Mouse (Mus musculus) cerebellum, adult 9-10 months (tissue): ENCODE results near the gene Fbxl19.
"Not testable (repeated sequence)": the region's sequence is repeated elsewhere in the genome, so short reads cannot be mapped to it uniquely, and the experiment has no call there.

Experiments used
- DNase-seq: peaks from one replicate; pipeline ENCODE4 v3.0.0; 2022

Gene Fbxl19

DNA sequence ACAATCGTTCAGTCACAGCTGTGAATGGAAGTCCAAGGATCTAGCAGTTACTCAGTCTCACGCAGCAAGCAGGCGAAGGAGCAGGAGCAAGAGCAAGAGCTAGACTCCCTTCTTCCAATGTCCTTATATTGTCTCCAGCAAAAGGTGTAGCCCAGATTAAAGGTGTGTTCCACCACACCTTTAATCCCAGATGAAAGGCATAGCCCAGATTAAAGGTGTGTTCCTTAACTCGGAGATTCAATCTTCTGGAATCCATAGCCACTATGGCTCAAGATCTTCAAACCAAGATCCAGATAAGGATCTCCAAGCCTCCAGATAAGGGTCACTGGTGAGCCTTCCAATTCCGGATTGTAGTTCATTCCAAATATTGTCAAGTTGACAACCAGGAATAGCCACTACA lies 12.3 kb upstream of the Fbxl19 start, which contains the start of gene Ctf2:
Gene Ctf2 (minus strand): TSS at position 101 of the 400 bp plus-strand sequence.
- DNase-seq, result not testable (repeated sequence)

DNA sequence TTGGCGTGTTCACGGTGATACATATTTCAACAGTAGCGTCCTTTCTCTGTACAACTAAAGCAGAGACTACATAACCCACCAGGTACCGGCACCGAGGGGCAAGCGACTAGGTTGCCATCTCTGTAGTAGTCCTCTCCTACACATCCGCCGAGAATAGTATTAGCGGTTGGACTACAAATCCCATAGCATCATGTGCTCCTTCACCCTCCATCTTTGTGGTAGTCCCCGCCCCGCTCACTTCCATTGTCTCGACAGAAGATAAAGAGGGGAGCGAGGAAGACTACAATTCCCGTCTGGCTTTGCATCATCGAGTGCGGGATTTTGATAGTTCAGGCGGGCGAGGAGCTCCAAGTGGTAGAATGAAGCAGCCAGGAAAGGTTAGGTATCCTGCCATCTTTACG lies 908 bp downstream of the Fbxl19 start:
- peak; percentile 98 for DNase-seq

DNA sequence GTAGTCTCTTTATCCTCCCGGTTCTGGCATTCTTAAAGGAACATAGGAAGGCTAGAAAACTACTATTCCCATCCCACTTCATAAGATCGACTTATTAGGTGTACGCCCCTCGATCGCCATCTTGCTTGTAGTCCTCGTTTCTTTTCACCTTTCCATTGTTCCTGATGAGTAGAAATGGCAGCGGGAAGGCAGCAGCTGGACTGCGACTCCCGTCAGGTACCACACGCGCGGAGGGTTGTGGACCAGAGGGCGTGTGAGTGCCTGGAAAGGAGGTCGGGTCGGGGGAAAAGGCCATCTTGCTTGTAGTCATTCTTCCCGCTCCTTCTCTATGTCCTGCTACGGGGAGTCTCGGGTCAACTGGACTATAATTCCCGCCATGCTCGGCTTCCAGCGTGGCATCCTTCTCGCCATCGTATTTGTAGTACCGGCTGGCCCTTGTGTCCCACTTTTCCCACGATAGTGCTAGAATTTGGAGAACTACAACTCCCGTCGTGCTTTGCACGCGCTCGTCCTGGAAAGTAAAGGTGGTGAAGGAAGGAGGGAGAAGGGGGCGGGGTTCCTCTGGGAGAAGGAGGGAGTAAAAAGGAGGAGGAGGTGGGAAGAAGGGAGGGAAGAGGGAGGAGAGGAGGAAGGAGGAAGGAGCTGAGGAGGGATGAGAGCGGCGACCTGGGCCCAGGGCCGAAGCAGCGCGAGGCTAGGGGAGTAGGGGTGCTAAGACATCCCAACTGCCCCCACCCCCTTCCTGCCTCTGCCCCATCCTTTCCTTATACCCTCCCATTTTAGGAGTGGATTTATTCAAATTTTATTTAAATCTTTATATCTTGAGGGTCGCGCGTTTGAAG lies 1.5 kb downstream of the Fbxl19 start:
- DNase-seq, result peak; percentile 99

DNA sequence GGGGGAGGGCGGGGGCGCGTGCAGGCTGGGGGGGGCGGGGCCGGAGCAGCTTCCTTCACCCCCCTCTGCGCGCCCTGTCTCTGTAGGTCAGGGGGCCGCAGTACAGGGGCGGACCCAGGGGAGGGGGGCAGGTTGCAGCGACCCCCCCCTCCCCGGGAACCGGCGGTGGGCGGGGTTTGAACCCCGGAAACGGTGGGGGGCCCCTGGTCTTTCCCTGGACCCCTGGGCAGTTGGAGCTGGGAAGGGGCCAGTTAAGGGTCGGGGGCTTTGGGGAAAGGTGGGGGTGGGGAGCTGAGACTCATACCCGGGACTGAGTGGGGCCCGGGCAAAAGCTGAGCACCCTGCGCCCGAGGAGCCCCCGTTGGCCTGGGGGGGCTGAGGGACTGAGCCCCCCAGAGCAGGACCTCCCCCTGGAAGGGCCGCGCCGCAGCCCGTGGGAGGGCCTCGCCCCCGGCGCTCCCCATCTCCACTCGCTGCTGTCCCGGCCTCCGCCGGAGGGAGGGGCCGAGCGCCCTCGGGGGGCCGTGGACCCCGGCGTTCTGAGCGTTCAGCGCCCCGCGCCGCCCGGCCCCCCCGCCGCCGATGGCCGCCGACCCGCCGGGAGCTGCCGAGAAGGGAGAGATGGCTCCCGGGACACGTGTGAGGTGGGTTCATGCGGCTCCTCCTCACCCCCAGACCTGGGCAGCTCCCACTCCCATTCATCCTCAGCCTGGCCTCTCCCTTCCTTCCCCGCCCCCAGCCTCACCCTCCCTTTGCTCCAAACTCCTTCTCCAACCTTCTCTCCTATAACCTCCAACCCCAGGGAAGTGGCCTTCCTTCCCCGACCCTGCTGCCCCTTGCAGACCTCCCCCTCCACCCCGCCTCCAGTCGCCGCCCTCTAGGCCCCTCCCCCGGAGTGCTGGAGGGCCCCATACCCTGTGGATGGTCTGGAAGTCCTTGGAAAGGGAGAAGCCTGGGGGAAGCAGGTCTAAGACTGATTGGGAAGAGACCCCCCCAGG lies 2.5 kb downstream of the Fbxl19 start:
- peak; percentile 81 for DNase-seq

DNA sequence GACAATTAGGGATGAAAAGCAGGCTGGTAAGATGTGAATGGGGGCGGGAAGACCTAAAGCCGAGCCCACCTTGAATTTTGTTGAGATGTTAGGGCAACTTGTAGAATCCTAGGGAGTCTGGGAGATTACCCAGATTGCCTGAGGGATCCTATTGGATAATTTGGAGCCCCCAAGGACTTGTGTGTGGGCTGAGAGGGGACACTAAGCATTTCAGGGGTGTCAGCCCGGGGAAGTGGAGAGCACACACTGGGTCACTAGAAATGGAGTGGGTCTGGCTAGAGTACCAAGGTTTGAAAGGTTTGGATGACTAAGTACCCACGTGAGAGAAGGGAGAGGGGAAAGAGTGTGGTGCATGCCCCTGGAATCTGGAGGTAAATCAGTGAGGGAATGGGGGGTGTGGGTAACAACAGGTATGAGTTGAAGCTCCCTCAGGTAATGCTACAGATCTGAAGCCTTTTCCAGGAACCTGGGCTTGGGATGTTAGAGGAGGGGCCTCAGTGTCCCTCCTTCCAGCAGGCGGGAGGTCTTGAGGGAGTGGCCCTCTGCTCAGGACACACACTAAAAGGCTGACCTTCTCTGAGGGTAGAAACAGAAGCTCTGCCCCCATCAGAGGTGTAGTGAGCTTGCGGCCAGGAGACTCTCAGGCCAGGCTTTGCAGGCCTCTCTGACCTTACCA lies 3.4 kb downstream of the Fbxl19 start:
- DNase-seq, result peak; percentile 76

DNA sequence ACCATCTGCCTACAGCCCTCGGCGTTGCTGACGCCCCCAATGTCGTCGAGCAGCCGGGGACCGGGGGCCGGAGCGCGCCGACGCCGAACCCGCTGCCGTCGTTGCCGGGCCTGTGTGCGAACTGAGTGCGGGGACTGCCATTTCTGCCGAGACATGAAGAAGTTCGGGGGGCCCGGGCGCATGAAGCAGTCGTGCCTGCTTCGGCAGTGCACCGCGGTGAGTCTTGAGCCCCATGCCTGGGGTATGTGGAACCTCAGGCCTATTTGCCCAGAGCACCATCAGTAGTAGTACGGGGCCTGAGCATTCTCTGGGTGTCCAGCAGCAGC lies 3.9 kb downstream of the Fbxl19 start:
- peak; percentile 56 for DNase-seq

DNA sequence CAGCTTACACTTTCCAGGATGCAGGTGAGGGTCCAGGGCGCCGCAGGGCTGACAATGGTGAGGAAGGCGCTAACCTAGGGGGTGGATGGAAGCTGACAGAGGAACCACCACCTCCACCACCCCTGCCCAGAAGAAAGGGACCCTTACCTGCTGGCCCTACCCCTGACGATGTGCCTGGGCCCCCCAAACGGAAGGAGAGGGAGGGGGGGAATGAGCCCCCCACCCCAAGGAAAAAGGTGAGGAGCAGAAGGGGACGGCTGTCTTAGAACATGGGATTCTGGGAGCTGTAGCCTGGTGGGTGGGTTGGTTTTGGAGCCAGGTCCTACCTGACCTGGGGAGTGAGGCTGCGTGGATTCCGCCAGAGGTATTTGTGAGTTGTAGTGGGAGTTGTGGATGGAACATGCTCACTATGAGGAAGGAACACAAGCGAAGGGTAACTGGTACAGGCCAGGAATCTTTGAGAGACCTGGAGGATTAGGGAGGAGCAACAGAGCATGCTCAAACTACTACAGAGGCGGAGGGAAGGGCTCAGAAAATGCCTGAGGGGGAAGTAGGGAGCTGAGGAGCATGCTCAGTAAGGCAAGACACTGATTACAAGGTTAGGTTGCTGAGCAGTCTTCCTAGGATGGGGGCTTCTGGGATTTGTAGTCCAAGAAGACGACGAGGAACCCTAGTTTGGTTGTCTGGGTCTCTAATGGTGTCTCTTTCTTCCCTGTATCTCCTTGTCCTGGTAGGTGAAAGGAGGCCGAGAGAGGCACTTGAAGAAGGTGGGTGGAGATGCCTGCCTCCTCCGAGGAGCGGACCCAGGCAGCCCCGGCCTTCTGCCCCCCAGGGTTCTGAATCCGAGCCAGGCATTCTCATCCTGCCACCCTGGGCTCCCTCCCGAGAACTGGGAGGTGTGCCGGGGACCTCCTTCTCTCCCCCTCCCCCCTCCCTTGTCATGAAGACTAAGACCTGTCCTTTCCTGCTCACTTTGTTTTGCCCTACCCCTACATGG lies 6.1 kb downstream of the Fbxl19 start:
- DNase-seq, result peak; percentile 75

DNA sequence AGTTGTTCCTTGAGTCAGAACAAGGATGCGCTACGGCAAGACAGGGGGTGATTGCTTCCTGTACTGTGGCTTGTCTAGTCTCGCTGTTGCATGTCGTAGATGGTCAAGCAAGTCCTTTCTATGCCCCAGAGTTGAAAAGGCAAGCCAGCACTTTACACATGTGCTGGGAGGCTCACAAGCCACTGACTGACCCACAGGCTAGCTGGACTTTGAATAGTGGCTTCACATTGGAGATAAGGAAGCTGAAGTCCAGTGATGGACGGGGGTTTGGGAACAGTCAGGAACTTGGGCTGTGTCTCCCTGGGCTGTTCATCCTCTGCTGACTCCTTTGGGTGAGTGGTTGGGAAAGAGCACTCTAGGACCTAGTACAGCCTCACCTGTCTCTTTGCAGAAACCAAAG lies 7.3 kb downstream of the Fbxl19 start:
- DNase-seq, result no peak

DNA sequence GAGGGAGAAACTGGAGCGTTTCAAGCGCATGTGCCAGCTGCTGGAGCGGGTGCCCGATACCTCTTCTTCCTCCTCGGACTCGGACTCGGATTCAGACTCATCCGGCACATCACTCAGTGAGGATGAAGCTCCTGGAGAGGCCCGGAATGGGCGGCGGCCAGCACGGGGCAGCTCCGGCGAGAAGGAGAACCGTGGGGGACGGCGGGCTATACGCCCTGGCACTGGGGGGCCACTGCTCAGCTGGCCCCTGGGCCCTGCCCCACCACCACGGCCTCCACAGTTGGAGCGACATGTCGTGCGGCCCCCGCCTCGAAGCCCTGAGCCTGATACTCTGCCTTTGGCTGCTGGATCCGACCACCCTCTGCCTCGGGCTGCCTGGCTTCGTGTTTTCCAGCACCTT lies 7.7 kb downstream of the Fbxl19 start:
- DNase-seq, result no peak

DNA sequence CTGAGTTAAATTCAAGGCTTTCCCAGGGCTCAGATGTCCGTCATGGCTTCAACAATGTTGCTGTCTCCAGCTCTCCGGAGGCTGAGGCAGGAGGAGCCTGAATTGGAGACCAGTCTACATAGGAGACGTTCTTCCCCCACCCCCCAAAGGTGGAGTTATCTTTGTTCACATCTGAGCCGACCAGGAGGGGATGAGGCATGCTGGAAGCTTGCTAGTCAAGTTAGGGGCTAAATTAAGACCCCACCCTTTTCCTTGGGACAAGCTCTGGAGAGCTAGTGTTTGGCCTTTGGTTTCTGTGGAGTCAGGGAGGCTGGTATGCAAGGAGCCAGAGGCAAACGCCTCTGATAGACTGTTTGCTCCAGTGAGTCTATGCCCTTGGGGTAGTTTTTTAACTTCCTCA lies 8.8 kb downstream of the Fbxl19 start:
- DNase-seq, result no peak

DNA sequence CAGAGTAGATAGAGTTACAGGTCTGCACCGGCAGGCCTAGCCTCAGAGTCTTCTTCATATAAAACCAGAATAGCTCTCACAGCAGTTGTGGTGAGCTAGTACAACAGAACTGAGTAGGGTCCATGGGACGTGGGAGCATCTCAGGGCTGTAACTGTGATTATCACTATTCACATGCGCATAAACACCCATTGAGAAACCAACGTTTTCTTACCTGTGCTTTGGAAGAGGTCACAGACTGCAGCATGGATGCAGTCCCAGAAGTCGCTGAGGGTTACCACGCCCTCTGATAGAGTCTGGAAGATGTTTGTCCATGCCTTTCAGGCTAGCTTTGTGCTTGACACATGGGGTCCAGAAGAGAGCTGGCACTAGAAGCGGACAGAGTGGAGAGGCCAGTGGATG lies 9.4 kb downstream of the Fbxl19 start:
- DNase-seq, result no peak

DNA sequence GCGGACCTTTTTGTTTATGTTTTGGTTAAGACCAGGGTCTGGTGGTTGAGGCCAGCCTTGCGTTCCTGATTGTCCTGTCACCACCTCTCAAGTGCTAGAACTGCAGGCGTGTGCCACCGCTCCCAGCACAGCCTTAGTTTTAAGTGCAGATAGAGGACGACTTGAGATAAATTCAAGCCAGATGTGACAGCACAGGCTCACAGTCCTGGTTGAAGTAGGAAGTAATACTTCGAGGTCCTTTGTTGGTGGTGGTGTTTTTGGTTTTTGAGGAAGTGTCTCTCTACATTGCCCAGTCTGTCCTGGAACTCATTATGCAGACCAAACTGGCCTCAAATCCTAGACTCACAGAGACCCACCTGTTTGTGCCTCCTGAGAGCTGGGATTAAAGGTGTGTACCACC lies 15.4 kb downstream of the Fbxl19 start:
- DNase-seq, result no peak

DNA sequence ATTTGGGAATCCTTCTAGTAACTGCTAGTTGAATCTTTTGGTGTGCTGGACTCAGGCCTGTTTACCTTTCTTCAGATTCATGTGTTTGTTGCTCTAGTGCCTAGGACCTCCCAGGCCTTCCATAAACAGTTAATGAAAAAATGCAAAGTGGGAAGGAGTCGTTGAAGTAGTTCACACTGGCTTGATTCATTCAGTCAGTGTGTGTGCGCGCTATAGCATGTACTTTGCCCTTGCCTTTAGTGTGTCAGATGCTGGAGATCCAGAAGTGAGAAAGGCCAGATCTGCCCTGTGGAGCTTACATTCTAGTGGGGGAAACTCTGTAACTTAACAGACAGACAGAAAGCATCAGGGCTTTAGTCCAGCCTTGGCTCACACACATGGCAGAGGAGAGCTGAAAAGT lies 16.1 kb downstream of the Fbxl19 start:
- DNase-seq, result no peak

DNA sequence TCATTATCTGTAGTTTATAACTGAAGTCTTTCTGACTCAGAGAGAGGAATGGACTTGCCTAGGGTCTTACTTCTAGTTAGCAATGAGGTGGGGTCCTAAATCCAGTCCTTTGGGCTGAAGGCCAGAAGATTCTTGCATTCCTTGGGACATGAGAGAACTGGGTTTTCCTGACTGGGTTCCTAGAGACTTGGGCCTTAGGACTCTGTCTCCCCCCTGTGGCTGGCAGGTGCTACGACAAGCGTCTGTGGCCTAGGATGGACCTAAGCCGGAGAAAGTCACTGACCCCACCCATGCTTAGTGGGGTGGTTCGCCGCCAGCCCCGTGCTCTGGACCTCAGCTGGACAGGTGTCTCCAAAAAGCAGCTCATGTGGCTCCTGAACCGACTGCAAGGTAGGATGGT lies 16.7 kb downstream of the Fbxl19 start:
- DNase-seq, result peak; percentile 80

DNA sequence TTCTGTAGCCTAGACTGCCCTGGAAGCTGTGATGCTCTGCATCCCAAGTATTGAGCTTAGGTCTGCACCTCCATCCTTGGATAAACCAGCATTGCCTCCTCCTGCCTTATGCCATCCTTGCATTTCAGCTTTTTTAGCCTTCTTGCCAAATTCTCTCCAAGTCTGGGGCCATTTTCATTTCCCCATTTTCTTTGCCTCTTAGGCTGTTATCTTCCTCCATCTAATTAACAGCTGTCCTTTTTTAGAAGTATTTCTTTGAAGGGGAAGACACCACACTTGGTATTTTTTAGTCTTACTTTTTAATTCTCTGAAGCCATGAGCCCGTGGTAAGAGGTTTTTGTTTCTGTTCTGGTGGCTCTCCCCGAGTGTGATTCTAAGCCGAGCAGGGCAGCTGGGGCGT lies 19.3 kb downstream of the Fbxl19 start:
- DNase-seq, result no peak

DNA sequence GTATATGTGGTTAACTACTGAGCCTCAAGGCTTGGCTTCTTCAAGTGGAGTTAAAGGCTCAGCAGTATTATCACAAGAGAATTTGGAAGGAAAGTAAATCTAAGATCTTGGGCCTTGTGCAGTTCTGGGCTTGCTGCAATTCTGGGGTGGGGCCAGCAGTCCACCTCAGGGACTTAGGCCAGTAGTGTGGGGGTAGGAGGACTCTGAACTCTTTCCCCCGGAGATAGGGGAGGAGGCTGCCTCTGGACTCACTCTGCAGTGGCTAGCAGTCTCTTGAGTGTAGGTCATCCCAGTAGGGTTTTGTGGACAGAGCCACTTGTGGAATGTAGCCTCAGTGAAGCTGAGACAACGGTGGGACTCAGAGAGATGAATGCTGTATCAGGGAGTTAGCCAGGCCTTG lies 21.4 kb downstream of the Fbxl19 start:
- DNase-seq, result no peak

DNA sequence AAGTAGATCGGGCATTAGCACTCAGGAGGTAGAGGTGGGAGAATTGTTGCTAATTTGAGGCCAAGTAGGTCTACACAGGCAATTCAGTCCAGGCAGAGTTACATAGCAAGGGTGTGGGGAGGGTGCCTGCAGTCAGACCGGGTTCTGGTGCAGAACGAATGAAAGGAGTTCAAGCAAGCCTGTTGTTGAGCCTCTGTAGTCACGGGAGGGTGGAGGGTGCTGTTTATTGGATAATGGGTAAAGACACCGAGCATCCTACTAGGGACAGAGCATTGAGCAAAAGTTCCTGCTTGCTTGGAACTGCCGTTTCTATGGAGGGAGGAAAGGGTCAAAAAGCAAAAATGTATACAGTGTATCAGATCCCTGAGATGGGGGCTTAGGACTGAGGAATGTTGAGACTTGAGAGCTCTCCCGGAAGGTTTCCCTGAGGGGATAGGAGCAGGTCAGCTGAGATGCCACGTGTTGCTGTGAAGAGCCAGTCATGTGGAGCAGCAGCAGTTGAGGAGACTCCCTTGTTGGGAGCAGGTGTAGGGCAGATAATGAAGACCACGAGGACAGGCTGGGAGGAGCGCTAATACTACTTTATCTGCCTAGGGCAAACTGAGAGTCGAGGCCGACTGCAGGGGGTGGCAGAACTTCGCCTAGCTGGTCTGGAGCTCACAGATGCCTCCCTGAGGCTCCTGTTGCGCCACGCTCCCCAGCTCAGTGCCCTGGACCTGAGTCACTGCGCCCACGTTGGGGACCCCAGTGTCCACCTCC lies 22.7 kb downstream of the Fbxl19 start:
- DNase-seq, result no peak

DNA sequence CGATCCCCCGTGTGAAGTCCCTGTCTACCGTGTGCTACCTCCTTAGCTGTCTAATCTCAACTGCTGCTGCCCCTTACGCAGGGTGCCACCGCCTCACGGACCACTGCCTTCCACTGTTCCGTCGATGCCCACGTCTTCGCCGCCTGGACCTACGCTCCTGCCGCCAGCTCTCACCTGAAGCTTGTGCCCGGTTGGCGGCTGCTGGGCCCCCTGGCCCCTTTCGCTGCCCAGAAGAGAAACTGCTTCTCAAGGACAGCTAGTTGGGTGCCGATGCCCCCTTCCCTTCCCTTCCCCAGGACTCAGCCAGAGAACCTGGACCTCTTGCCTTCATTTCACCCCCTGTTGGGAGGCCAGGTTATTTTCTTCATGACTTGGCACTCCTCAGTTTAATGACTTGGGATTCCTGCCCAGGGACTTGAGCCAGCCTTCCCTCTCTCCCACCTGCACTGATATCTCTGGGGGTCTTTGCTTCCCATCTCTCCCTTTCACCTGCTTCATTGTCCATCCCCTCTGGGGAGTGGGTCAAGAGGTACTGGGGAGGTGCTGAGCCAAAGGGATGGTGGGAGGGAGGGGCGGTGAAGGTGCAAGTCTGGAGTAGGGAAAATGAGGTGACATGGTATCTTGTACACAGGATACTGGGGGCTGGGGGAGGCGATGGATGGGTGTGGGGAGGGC lies 23.5 kb downstream of the Fbxl19 start:
- DNase-seq, result peak; percentile 65

DNA sequence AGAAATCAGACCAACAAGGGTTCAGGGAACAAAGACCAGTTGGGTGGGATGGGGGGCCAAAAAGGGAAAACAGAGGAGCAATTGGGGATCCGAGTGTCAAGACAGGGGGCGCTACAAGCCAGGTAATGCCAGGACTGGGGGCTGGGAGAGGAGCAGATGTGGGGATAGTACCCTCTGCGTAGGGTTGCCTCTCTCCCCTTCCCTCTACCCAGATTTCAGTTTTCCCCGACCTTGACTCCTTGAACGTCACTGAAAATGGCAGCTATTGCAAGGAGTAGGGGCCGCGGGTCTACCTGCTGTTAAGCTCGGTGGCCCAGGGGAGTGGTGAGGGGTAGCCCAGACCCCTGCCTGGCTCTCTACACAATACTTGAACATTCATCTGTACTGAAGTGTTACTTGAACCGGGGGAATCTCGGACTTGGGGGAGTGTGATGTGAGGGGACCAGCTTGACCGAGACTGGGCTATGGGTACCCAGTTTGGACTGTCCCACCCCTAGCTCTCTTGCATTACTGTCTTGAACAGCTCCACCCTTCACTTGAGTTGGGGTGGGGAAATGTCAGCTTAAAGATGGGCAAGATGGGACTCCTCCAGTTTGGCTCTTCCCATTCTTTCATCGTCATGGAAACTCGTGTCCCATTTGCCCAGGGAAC lies 24.1 kb downstream of the Fbxl19 start:
- DNase-seq, result peak; percentile 63

DNA sequence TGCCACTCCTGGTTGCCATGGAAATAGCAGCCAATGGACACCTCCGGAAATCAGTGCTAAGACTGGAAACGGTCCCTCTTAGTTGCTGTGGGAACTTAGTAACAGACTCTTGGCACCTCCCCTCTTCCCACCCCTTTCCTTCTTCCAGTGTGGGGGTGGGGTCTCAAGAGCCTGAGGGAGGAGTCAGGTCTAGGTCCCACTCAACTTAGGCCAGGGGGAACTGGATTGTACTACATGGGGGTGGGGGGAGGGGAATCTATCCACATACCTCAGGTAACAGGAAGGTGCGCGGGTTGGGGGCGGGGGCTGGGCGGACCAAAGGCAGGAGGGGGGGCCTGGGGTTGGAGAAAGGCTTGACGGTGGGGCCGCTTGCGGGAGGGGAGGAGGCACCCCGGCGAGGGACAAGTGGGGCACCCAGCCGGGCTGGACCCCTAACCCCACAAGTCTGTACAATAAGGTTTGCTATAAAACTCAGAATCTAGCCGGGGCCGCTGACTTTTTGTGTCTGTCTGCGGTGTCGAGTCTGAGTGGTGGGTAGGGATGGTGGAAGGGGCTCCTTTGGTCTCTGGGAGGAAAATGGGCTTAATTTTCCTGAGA lies 24.8 kb downstream of the Fbxl19 start:
- DNase-seq, result peak; percentile 95
